Mouse (Mus musculus): ENCODE results near the gene Izumo1. TPM values are rescaled to one million over a fixed set of nuclear protein-coding genes. Genes with fewer than 3 reads are reported as not detected.

The Izumo1 gene
- polyA plus RNA-seq, 1 experiment from 2014 or later = 0.41 TPM

Other genes with a start within 250 kb of the Izumo1 start
- 64.1 and 65.2 TPM in 2 replicates for gene Snrnp70, start 226.1 kb upstream of the Izumo1 start, polyA plus RNA-seq (2014; fragmentation: Nextera tagmentation; extraction: Ambion mirVana)
- 0.32 and 0.38 TPM in 2 replicates for gene Kcna7, start 216.2 kb upstream of the Izumo1 start, polyA plus RNA-seq (2014; fragmentation: Nextera tagmentation; extraction: Ambion mirVana)
- gene Ntf5, start 208.1 kb upstream of the Izumo1 start, polyA plus RNA-seq (2014; fragmentation: Nextera tagmentation; extraction: Ambion mirVana) = 1.0 and 1.6 TPM in 2 replicates
- not detected in 2 replicates for gene Lhb, start 201.0 kb upstream of the Izumo1 start, polyA plus RNA-seq (2014; fragmentation: Nextera tagmentation; extraction: Ambion mirVana)
- gene Gys1, start 187.0 kb upstream of the Izumo1 start, polyA plus RNA-seq (2014; fragmentation: Nextera tagmentation; extraction: Ambion mirVana) = 99.1 and 105 TPM in 2 replicates
- gene Ruvbl2, start 183.7 kb upstream of the Izumo1 start, polyA plus RNA-seq (2014; fragmentation: Nextera tagmentation; extraction: Ambion mirVana) = 66.4 and 68.1 TPM in 2 replicates
- 3,513 and 3,606 TPM in 2 replicates for gene Ftl1, start 161.9 kb upstream of the Izumo1 start, polyA plus RNA-seq (2014; fragmentation: Nextera tagmentation; extraction: Ambion mirVana)
- gene Bax, start 154.9 kb upstream of the Izumo1 start, polyA plus RNA-seq (2014; fragmentation: Nextera tagmentation; extraction: Ambion mirVana) = 89.9 and 102 TPM in 2 replicates
- 0.42 and 0.71 TPM in 2 replicates for gene Tulp2, start 139.9 kb upstream of the Izumo1 start, polyA plus RNA-seq (2014; fragmentation: Nextera tagmentation; extraction: Ambion mirVana)
- not detected in 2 replicates for gene Gm45808, start 135.0 kb upstream of the Izumo1 start, polyA plus RNA-seq (2014; fragmentation: Nextera tagmentation; extraction: Ambion mirVana)
- gene Dhdh, start 133.0 kb upstream of the Izumo1 start, polyA plus RNA-seq (2014; fragmentation: Nextera tagmentation; extraction: Ambion mirVana) = 5.2 and 5.7 TPM in 2 replicates
- 159 and 160 TPM in 2 replicates for gene Nucb1, start 111.4 kb upstream of the Izumo1 start, polyA plus RNA-seq (2014; fragmentation: Nextera tagmentation; extraction: Ambion mirVana)
- 20.5 and 23.3 TPM in 2 replicates for gene Ppp1r15a, start 95.5 kb upstream of the Izumo1 start, polyA plus RNA-seq (2014; fragmentation: Nextera tagmentation; extraction: Ambion mirVana)
- gene Plekha4, start 95.5 kb upstream of the Izumo1 start, polyA plus RNA-seq (2014; fragmentation: Nextera tagmentation; extraction: Ambion mirVana) = 0.80 and 1.2 TPM in 2 replicates
- 0.20 and 0.26 TPM in 2 replicates for gene Hsd17b14, start 66.9 kb upstream of the Izumo1 start, polyA plus RNA-seq (2014; fragmentation: Nextera tagmentation; extraction: Ambion mirVana)
- 66.0 and 72.0 TPM in 2 replicates for gene Bcat2, start 51.7 kb upstream of the Izumo1 start, polyA plus RNA-seq (2014; fragmentation: Nextera tagmentation; extraction: Ambion mirVana)
- not detected in 2 replicates for gene Fgf21, start 6.3 kb upstream of the Izumo1 start, polyA plus RNA-seq (2014; fragmentation: Nextera tagmentation; extraction: Ambion mirVana)
- 0.07 TPM in 1 of 2 replicates, not detected in the other for gene Fut1, start 4.5 kb upstream of the Izumo1 start, polyA plus RNA-seq (2014; fragmentation: Nextera tagmentation; extraction: Ambion mirVana)
- gene Rasip1, start 5.7 kb downstream of the Izumo1 start, polyA plus RNA-seq (2014; fragmentation: Nextera tagmentation; extraction: Ambion mirVana) = 22.4 and 24.3 TPM in 2 replicates
- gene Mamstr, start 18.2 kb downstream of the Izumo1 start, polyA plus RNA-seq (2014; fragmentation: Nextera tagmentation; extraction: Ambion mirVana) = 6.2 and 7.6 TPM in 2 replicates
- gene Fut2, start 44.6 kb downstream of the Izumo1 start, polyA plus RNA-seq (2014; fragmentation: Nextera tagmentation; extraction: Ambion mirVana) = 2.4 and 2.7 TPM in 2 replicates
- not detected in 2 replicates for gene Ntn5, start 62.2 kb downstream of the Izumo1 start, polyA plus RNA-seq (2014; fragmentation: Nextera tagmentation; extraction: Ambion mirVana)
- gene Sec1, start 72.6 kb downstream of the Izumo1 start, polyA plus RNA-seq (2014; fragmentation: Nextera tagmentation; extraction: Ambion mirVana) = 0.28 and 0.41 TPM in 2 replicates
- 6.8 and 8.0 TPM in 2 replicates for gene Car11, start 78.0 kb downstream of the Izumo1 start, polyA plus RNA-seq (2014; fragmentation: Nextera tagmentation; extraction: Ambion mirVana)
- 4.5 and 7.3 TPM in 2 replicates for gene Dbp, start 83.3 kb downstream of the Izumo1 start, polyA plus RNA-seq (2014; fragmentation: Nextera tagmentation; extraction: Ambion mirVana)
- gene Rpl18, start 93.6 kb downstream of the Izumo1 start, polyA plus RNA-seq (2014; fragmentation: Nextera tagmentation; extraction: Ambion mirVana) = 666 and 743 TPM in 2 replicates
- gene Sphk2, start 96.2 kb downstream of the Izumo1 start, polyA plus RNA-seq (2014; fragmentation: Nextera tagmentation; extraction: Ambion mirVana) = 11.9 and 12.5 TPM in 2 replicates
- 0.16 and 0.31 TPM in 2 replicates for gene Fam83e, start 99.4 kb downstream of the Izumo1 start, polyA plus RNA-seq (2014; fragmentation: Nextera tagmentation; extraction: Ambion mirVana)
- not detected in 2 replicates for gene Spaca4, start 104.0 kb downstream of the Izumo1 start, polyA plus RNA-seq (2014; fragmentation: Nextera tagmentation; extraction: Ambion mirVana)
- gene Lmtk3, start 161.9 kb downstream of the Izumo1 start, polyA plus RNA-seq (2014; fragmentation: Nextera tagmentation; extraction: Ambion mirVana) = 0.31 and 1.1 TPM in 2 replicates
- gene Sult2b1, start 162.9 kb downstream of the Izumo1 start, polyA plus RNA-seq (2014; fragmentation: Nextera tagmentation; extraction: Ambion mirVana) = 0.30 and 0.81 TPM in 2 replicates
- gene Cyth2, start 192.8 kb downstream of the Izumo1 start, polyA plus RNA-seq (2014; fragmentation: Nextera tagmentation; extraction: Ambion mirVana) = 88.6 and 89.7 TPM in 2 replicates
- gene Kcnj14, start 203.0 kb downstream of the Izumo1 start, polyA plus RNA-seq (2014; fragmentation: Nextera tagmentation; extraction: Ambion mirVana) = 0.26 and 0.78 TPM in 2 replicates
- 33.5 and 36.2 TPM in 2 replicates for gene Grwd1, start 209.1 kb downstream of the Izumo1 start, polyA plus RNA-seq (2014; fragmentation: Nextera tagmentation; extraction: Ambion mirVana)

All from heart, embryonic 14.5 days (tissue).